Mouse (Mus musculus) heart, embryonic 16.5 days (tissue): ENCODE measurements at regions not wholly inside any gene's neighbourhood (a gene's known extent, or its start where the extent isn't known, plus 50 kb on each side); places are given as distances from the start of the nearest gene placed in this dataset.

ENCODE experiments used
- ATAC-seq: fragments of 200-750 bp; cut with Nextera tagmentation; replicated peaks from 2 replicates; pipeline ENCODE4 v1.8.0; 2017; ENCODE audit warnings: moderate number of reproducible peaks; ENCODE audit not compliant: insufficient read depth, low FRiP score; ENCODE audit errors: extremely low read depth
- H3K27ac ChIP-seq: fragments of 300-500 bp; sonication (generic); 2 replicates; pipeline ENCODE4 v1.5.1; 2014; ENCODE audit warnings: mild to moderate bottlenecking, low read length, control low read depth, moderate library complexity
- H3K27me3 ChIP-seq: fragments of 300-500 bp; sonication (generic); 2 replicates; pipeline ENCODE4 v1.6.1; 2014; ENCODE audit warnings: low read length, mixed read lengths; ENCODE audit not compliant: control insufficient read depth, insufficient read depth
- H3K36me3 ChIP-seq: fragments of 300-500 bp; sonication (generic); 2 replicates; pipeline ENCODE4 v1.6.1; 2014; ENCODE audit not compliant: control insufficient read depth, insufficient read depth
- H3K4me1 ChIP-seq: fragments of 300-500 bp; sonication (generic); 2 replicates; pipeline ENCODE4 v1.6.1; 2014; ENCODE audit warnings: low read length, mixed read lengths; ENCODE audit not compliant: control insufficient read depth, insufficient read depth
- H3K4me2 ChIP-seq: fragments of 300-500 bp; sonication (generic); 2 replicates; pipeline ENCODE4 v1.6.1; 2014; ENCODE audit warnings: low read depth, mild to moderate bottlenecking, control low read depth, low read length
- H3K4me3 ChIP-seq: fragments of 300-500 bp; sonication (generic); 2 replicates; pipeline ENCODE4 v1.5.1; 2014; ENCODE audit warnings: mild to moderate bottlenecking, control low read depth, low read length
- H3K9ac ChIP-seq: fragments of 300-500 bp; sonication (generic); 2 replicates; pipeline ENCODE4 v1.6.1; 2014; ENCODE audit warnings: low read length, control low read depth
- H3K9me3 ChIP-seq: fragments of 300-500 bp; sonication (generic); replicated peaks from 2 replicates; pipeline ENCODE4 v1.6.1; 2016; ENCODE audit warnings: low read length; ENCODE audit not compliant: control insufficient read depth
- WGBS: fragments of 180-500 bp; shearing (Covaris S2); extraction: QIAGEN DNeasy Blood & Tissue Kit; methylation state at CpG from one replicate; pipeline ENCODE4 v1.1.7; 2014; 5-methylcytosine and 5-hydroxymethylcytosine counted together

GRCm38 (mm10) chr13:58746056-58746455 is 60.3 kb upstream of the Ntrk2 start:
- WGBS: 76% methylated on average over 3 of the region's 3 CpGs
- H3K4me2 ChIP-seq: no peak overlapping the region
- no peaks in the 10 kb centered on the region for H3K36me3 ChIP-seq
- no peaks in the 10 kb centered on the region for H3K4me1 ChIP-seq
- H3K4me3 ChIP-seq: no peak overlapping the region
- no peak for ATAC-seq
- H3K27me3 ChIP-seq: no peaks in the 10 kb centered on the region
- H3K9me3 ChIP-seq: 0 out of 2 replicates have a peak, but pooled peaks cover 2% of the 10 kb centered on the region
- no peak overlapping the region for H3K27ac ChIP-seq
- H3K9ac ChIP-seq: no peak overlapping the region

- H3K9ac ChIP-seq: no peak overlapping the region
- no peak for ATAC-seq
- H3K9me3 ChIP-seq: 0 out of 2 replicates have a peak, but pooled peaks cover 2% of the 10 kb centered on the region
- H3K4me3 ChIP-seq: no peak overlapping the region
- WGBS: 54% methylated on average over 6 of the region's 6 CpGs
- no peaks in the 10 kb centered on the region for H3K27me3 ChIP-seq
- no peak overlapping the region for H3K4me2 ChIP-seq
- no peaks in the 10 kb centered on the region for H3K4me1 ChIP-seq
- H3K36me3 ChIP-seq: no peaks in the 10 kb centered on the region
- H3K27ac ChIP-seq: no peak overlapping the region
Observed at GRCm38 (mm10) chr13:58747685-58748084, 58.7 kb upstream of the Ntrk2 start.

GRCm38 (mm10) chr13:58756125-58756524 is 50.2 kb upstream of the Ntrk2 start:
- 66% methylated on average over 6 of the region's 6 CpGs for WGBS
- Histone ChIP-seq H3K4me2 (no peak overlapping the region), H3K9ac (no peak overlapping the region), H3K36me3 (no peaks in the 10 kb centered on the region), H3K9me3 (no peaks in the 10 kb centered on the region), H3K4me1 (no peaks in the 10 kb centered on the region), H3K27me3 (no peaks in the 10 kb centered on the region), H3K27ac (no peak overlapping the region), H3K4me3 (no peak overlapping the region)
- no peak for ATAC-seq
